Mouse (Mus musculus) CH12.LX (cell line): ENCODE measurements around the gene Apoa5. TPM values are rescaled to one million over a fixed set of nuclear protein-coding genes. Genes with fewer than 3 reads are reported as not detected.
A peak's percentile ranks its signal among the peaks of the same experiment; 100 is the strongest.

ENCODE experiments used
- DNase-seq: peaks from one replicate; pipeline ENCODE4 v3.0.0-alpha.2; 2013; ENCODE audit errors: extremely low read depth
- H3K27ac ChIP-seq: 2 replicates; pipeline ENCODE4 v1.5.1; 2012; ENCODE audit warnings: low read depth, mild to moderate bottlenecking, control low read depth, moderate library complexity; ENCODE audit not compliant: insufficient read depth
- H3K27me3 ChIP-seq: replicated peaks from 2 replicates; pipeline ENCODE3; 2012; ENCODE audit warnings: inconsistent platforms
- H3K36me3 ChIP-seq, 2 experiments: replicated peaks in 1 of 2; 2 replicates each; pipeline versions ENCODE3 to v1.6.1; 2012; ENCODE audit warnings: inconsistent platforms in 1 of 2, low read length in 1 of 2, mild to moderate bottlenecking in 1 of 2, mixed read lengths in 1 of 2, moderate library complexity in 1 of 2; ENCODE audit not compliant: control insufficient read depth in 1 of 2, insufficient read depth in 1 of 2
- H3K4me1 ChIP-seq, 2 experiments: 2 replicates each; pipeline ENCODE4 v1.6.1; 2012; ENCODE audit warnings: inconsistent platforms in 1 of 2, moderate library complexity in 1 of 2; ENCODE audit not compliant: insufficient read depth in 2 of 2, control insufficient read depth in 1 of 2
- H3K4me2 ChIP-seq: 2 replicates; pipeline ENCODE4 v1.6.1; 2012; ENCODE audit warnings: low read depth, mild to moderate bottlenecking, control low read depth; ENCODE audit not compliant: poor library complexity, insufficient read depth, severe bottlenecking
- H3K4me3 ChIP-seq, 3 experiments: fragments of 150-350 bp in 1 of 3; sonication (generic) in 1 of 3; replicated peaks in 1 of 3; 2 replicates each; pipeline versions ENCODE3 to v1.5.1; 2011 to 2012; ENCODE audit warnings: low read depth in 2 of 3, low read length in 2 of 3, mild to moderate bottlenecking in 2 of 3, moderate library complexity in 2 of 3, control low read depth in 1 of 3, improper control_type of control experiment in 1 of 3, inconsistent platforms in 1 of 3, mixed read lengths in 1 of 3; ENCODE audit not compliant: poor library complexity in 1 of 3
- H3K79me2 ChIP-seq: replicated peaks from 2 replicates; pipeline ENCODE4 v1.6.1; 2012; ENCODE audit warnings: mild to moderate bottlenecking, moderate library complexity; ENCODE audit not compliant: control insufficient read depth, poor library complexity, insufficient read depth, severe bottlenecking; ENCODE audit errors: extremely low read depth
- H3K9ac ChIP-seq: 2 replicates; pipeline ENCODE4 v1.6.1; 2012; ENCODE audit warnings: low read depth, mild to moderate bottlenecking, control low read depth, moderate library complexity; ENCODE audit not compliant: insufficient read depth
- H3K9me3 ChIP-seq: replicated peaks from 2 replicates; pipeline ENCODE3; 2012; ENCODE audit warnings: low read length, inconsistent platforms, mixed read lengths
- BHLHE40 ChIP-seq: IDR thresholded peaks from 2 replicates; pipeline ENCODE4 v1.6.1; 2011; ENCODE audit warnings: mild to moderate bottlenecking, low read depth, low read length, improper control_type of control experiment
- CHD1 ChIP-seq: IDR thresholded peaks from 2 replicates; pipeline ENCODE4 v1.6.1; 2012; ENCODE audit warnings: low read depth, low read length, improper control_type of control experiment, inconsistent platforms
- CHD2 ChIP-seq: IDR thresholded peaks from 2 replicates; pipeline ENCODE4 v1.6.1; 2011; ENCODE audit warnings: low read length, improper control_type of control experiment
- E2F4 ChIP-seq: IDR thresholded peaks from 2 replicates; pipeline ENCODE4 v1.6.1; 2011; ENCODE audit warnings: low read depth, low read length, improper control_type of control experiment; ENCODE audit not compliant: insufficient replicate concordance
- ETS1 ChIP-seq: conservative IDR thresholded peaks from 2 replicates; pipeline ENCODE4 v1.6.1; 2012; ENCODE audit warnings: low read depth, mild to moderate bottlenecking, inconsistent platforms, low read length, improper control_type of control experiment, moderate library complexity
- GABPA ChIP-seq: IDR thresholded peaks from 2 replicates; pipeline ENCODE4 v1.6.1; 2012; ENCODE audit warnings: low read depth, low read length, improper control_type of control experiment, inconsistent platforms; ENCODE audit not compliant: insufficient replicate concordance
- IRF4 ChIP-seq: IDR thresholded peaks from 2 replicates; pipeline ENCODE4 v1.6.1; 2014; ENCODE audit warnings: low read depth, mild to moderate bottlenecking, inconsistent platforms, low read length, improper control_type of control experiment
- JUND ChIP-seq: conservative IDR thresholded peaks from 2 replicates; pipeline ENCODE4 v1.6.1; 2011; ENCODE audit warnings: low read depth, low read length, improper control_type of control experiment
- KAT2A ChIP-seq: IDR thresholded peaks from 2 replicates; pipeline ENCODE4 v1.6.1; 2012; ENCODE audit warnings: low read length, improper control_type of control experiment, inconsistent platforms; ENCODE audit not compliant: insufficient replicate concordance
- MAFK ChIP-seq: IDR thresholded peaks from 2 replicates; pipeline ENCODE4 v1.6.1; 2011; ENCODE audit warnings: low read length, improper control_type of control experiment; ENCODE audit not compliant: insufficient replicate concordance
- MAX ChIP-seq: IDR thresholded peaks from 2 replicates; pipeline ENCODE4 v1.6.1; 2011; ENCODE audit warnings: low read length, improper control_type of control experiment
- MEF2A ChIP-seq: IDR thresholded peaks from 2 replicates; pipeline ENCODE4 v1.6.1; 2014; ENCODE audit warnings: low read depth, mild to moderate bottlenecking, inconsistent platforms, low read length, improper control_type of control experiment, borderline replicate concordance
- MXI1 ChIP-seq: IDR thresholded peaks from 2 replicates; pipeline ENCODE4 v1.6.1; 2011; ENCODE audit warnings: mild to moderate bottlenecking, low read depth, low read length, improper control_type of control experiment
- MYC ChIP-seq: IDR thresholded peaks from 2 replicates; pipeline ENCODE4 v1.6.1; 2011; ENCODE audit warnings: low read depth, mild to moderate bottlenecking, improper control_type of control experiment, low read length
- NRF1 ChIP-seq: IDR thresholded peaks from 2 replicates; pipeline ENCODE4 v1.6.1; 2014; ENCODE audit warnings: low read depth, mild to moderate bottlenecking, inconsistent platforms, low read length, improper control_type of control experiment, moderate library complexity
- RCOR1 ChIP-seq: conservative IDR thresholded peaks from 2 replicates; pipeline ENCODE4 v1.6.1; 2012; ENCODE audit warnings: low read depth, mild to moderate bottlenecking, inconsistent platforms, low read length, improper control_type of control experiment
- SMC3 ChIP-seq: IDR thresholded peaks from 2 replicates; pipeline ENCODE4 v1.6.1; 2011; ENCODE audit warnings: low read depth, low read length, improper control_type of control experiment
- TBP ChIP-seq: conservative IDR thresholded peaks from 2 replicates; pipeline ENCODE4 v1.6.1; 2011; ENCODE audit warnings: low read depth, low read length, improper control_type of control experiment
- TCF12 ChIP-seq: IDR thresholded peaks from 2 replicates; pipeline ENCODE4 v1.6.1; 2014; ENCODE audit warnings: low read depth, mild to moderate bottlenecking, inconsistent platforms, low read length, improper control_type of control experiment
- UBTF ChIP-seq: IDR thresholded peaks from 2 replicates; pipeline ENCODE4 v1.6.1; 2012; ENCODE audit warnings: low read depth, mild to moderate bottlenecking, inconsistent platforms, low read length, improper control_type of control experiment, moderate library complexity
- USF1 ChIP-seq: IDR thresholded peaks from 2 replicates; pipeline ENCODE4 v1.6.1; 2014; ENCODE audit warnings: low read depth, mild to moderate bottlenecking, inconsistent platforms, low read length, improper control_type of control experiment
- USF2 ChIP-seq: conservative IDR thresholded peaks from 2 replicates; pipeline ENCODE4 v1.6.1; 2011; ENCODE audit warnings: low read depth, low read length, improper control_type of control experiment
- ZKSCAN1 ChIP-seq: IDR thresholded peaks from 2 replicates; pipeline ENCODE4 v1.6.1; 2012; ENCODE audit warnings: low read depth, inconsistent platforms, low read length, improper control_type of control experiment, borderline replicate concordance
- dilution Hi-C: fragments of 300-500 bp; cut with MboI; formaldehyde crosslinking; loops from 2 replicates; pipeline ENCODE4 v1.14.3; 2020; ENCODE audit warnings: low sequenced_read_pairs; ENCODE audit not compliant: extremely low pct_unique_long_range_greater_than_20kb, extremely low pct_ligation_motif_present
- in situ Hi-C: fragments of 300-500 bp; cut with MboI; formaldehyde crosslinking; loops from 3 replicates; pipeline ENCODE4 v1.14.3; 2019; ENCODE audit warnings: low sequenced_read_pairs, low pct_ligation_motif_present, low pct_unique_long_range_greater_than_20kb, mixed read lengths
- polyA plus RNA-seq: library from polyadenylated mRNA; unstranded; fragments of >175 nt; gene quantifications from 2 replicates; pipeline ENCODE4 v1.2.1, GENCODE M21; 2012; ENCODE audit warnings: low read depth; ENCODE audit not compliant: insufficient read length
- total RNA-seq, 2 experiments: library from RNA; depleted of rRNA; stranded (reverse); fragments of 300-350 nt in 1 of 2; fragments of >200 nt in 1 of 2; gene quantifications; 2 replicates each; pipeline ENCODE4 v1.2.3; 2012 to 2014

Apoa5 gene
- total and polyA plus RNA-seq, 3 experiments: 0.08 TPM; not detected in 2

- Histone ChIP-seq H3K4me2 (peak overlapping the region; percentile 9; the same call in 1 of the 2 replicates), H3K36me3 (no peaks in the 10 kb centered on the region), H3K4me1 (peaks cover 0 to 6% of the 10 kb centered on the region in 2 experiments; a peak in 2 of 4 replicates), H3K27me3 (peaks cover 24% of the 10 kb centered on the region), H3K4me3 (no peak overlapping the region), H3K9ac (no peak overlapping the region), H3K79me2 (no peaks in the 10 kb centered on the region), H3K27ac (no peak overlapping the region), H3K9me3 (no peaks in the 10 kb centered on the region)
- in situ Hi-C loops (no loop called here), dilution Hi-C loops (no loop called here)
- no peak for DNase-seq
- no peak for TF ChIP-seq MYC
- TF ChIP-seq CHD2: no peak
- no peak for TF ChIP-seq E2F4
- TF ChIP-seq MAFK: no peak
- no peak for TF ChIP-seq NRF1
- no peak for TF ChIP-seq MAX
- no peak for TF ChIP-seq MXI1
Observed at GRCm38 (mm10) chr9:46230450-46230975, 37.9 kb upstream of the Apoa5 start.

GRCm38 (mm10) chr9:46235196-46235595, 33.2 kb upstream of the Apoa5 start:
- dilution Hi-C loops: no loop called here

GRCm38 (mm10) chr9:46235596-46235648, 33.0 kb upstream of the Apoa5 start, which contains the start of gene Apoc3:
Gene Apoc3 (minus strand): TSS chr9:46235636.
- Histone ChIP-seq H3K79me2 (no peaks in the 10 kb centered on the region), H3K4me3 (no peak within 1 kb of the TSS), H3K36me3 (no peaks in the 10 kb centered on the region), H3K27ac (no peak within 1 kb of the TSS), H3K9me3 (no peaks in the 10 kb centered on the region), H3K4me1 (no peaks in the 10 kb centered on the region; a peak in 1 of 4 replicates), H3K27me3 (peaks cover 19% of the 10 kb centered on the region), H3K4me2 (no peak within 1 kb of the TSS), H3K9ac (no peak within 1 kb of the TSS)
- in situ Hi-C loops (no loop called here), dilution Hi-C loops (no loop called here)
- TF ChIP-seq TCF12: no peak
- TF ChIP-seq KAT2A: no peak
- TF ChIP-seq UBTF: no peak
- no peak for TF ChIP-seq SMC3
- no peak for TF ChIP-seq IRF4
- TF ChIP-seq NRF1: no peak
- TF ChIP-seq GABPA: no peak
- TF ChIP-seq MAX: no peak
- no peak for TF ChIP-seq USF1
- no peak for TF ChIP-seq ZKSCAN1
- DNase-seq: no peak

More at GRCm38 (mm10) chr9:46235196-46235595, 33.2 kb upstream of the Apoa5 start:
- no peak overlapping the region for H3K4me3 ChIP-seq
- TF ChIP-seq MXI1 (no peak), RCOR1 (no peak), USF1 (no peak), SMC3 (no peak), TBP (no peak), KAT2A (no peak), USF2 (no peak), ETS1 (no peak), JUND (no peak), MAFK (no peak), MEF2A (no peak), MAX (no peak), BHLHE40 (no peak), CHD1 (no peak), ZKSCAN1 (no peak)
- TF ChIP-seq, all 38 proteins: peak for 0
- Histone ChIP-seq H3K4me2 (no peak overlapping the region), H3K36me3 (no peaks in the 10 kb centered on the region), H3K4me1 (peaks cover 0 to 2% of the 10 kb centered on the region in 2 experiments; a peak in 3 of 4 replicates), H3K79me2 (no peaks in the 10 kb centered on the region), H3K9me3 (no peaks in the 10 kb centered on the region), H3K27me3 (peaks cover 20% of the 10 kb centered on the region), H3K27ac (no peak overlapping the region), H3K9ac (no peak overlapping the region)
- in situ Hi-C loops: no loop called here
- no peak for DNase-seq
